Mouse (Mus musculus) hindbrain, embryonic 10.5 days (tissue): ENCODE results near the gene Zfp61. TPM values are rescaled to one million over a fixed set of nuclear protein-coding genes. Genes with fewer than 3 reads are reported as not detected.
"Not testable (repeated sequence)": the region's sequence is repeated elsewhere in the genome, so short reads cannot be mapped to it uniquely, and the experiment has no call there.

Source experiments
- DNase-seq: peaks from one replicate; pipeline ENCODE4 v3.0.0-alpha.2; 2017; ENCODE audit warnings: low spot score
- H3K27ac ChIP-seq: fragments of 300-500 bp; sonication (generic); 2 replicates; pipeline ENCODE4 v1.5.1; 2016; ENCODE audit warnings: mild to moderate bottlenecking, moderate library complexity
- H3K27me3 ChIP-seq: fragments of 300-500 bp; sonication (generic); 2 replicates; pipeline ENCODE4 v1.6.1; 2016; ENCODE audit warnings: mild to moderate bottlenecking; ENCODE audit not compliant: poor library complexity, insufficient read depth, severe bottlenecking
- H3K36me3 ChIP-seq: fragments of 300-500 bp; sonication (generic); 2 replicates; pipeline ENCODE4 v1.6.1; 2016; ENCODE audit warnings: mild to moderate bottlenecking, moderate library complexity
- H3K4me1 ChIP-seq: fragments of 300-500 bp; sonication (generic); replicated peaks from 2 replicates; pipeline ENCODE4 v1.6.1; 2016; ENCODE audit warnings: mild to moderate bottlenecking
- H3K4me3 ChIP-seq: fragments of 300-500 bp; sonication (generic); 2 replicates; pipeline ENCODE4 v1.5.1; 2016; ENCODE audit warnings: mild to moderate bottlenecking, moderate library complexity
- H3K9me3 ChIP-seq: fragments of 300-500 bp; sonication (generic); 2 replicates; pipeline ENCODE4 v1.6.1; 2016; ENCODE audit warnings: mild to moderate bottlenecking, moderate library complexity
- whole genome bisulfite sequencing: fragments of 180-500 bp; shearing (Covaris S2); methylation state at CpG from one replicate; pipeline ENCODE4 v1.1.7; 2016; 5-methylcytosine and 5-hydroxymethylcytosine counted together
- polyA plus RNA-seq: library from polyadenylated mRNA; unstranded; fragments of >200 nt; fragmentation: Nextera tagmentation; extraction: Ambion mirVana; gene quantifications from 2 replicates; pipeline ENCODE4 v1.2.1, GENCODE M21; 2016

The Zfp61 gene
- polyA plus RNA-seq, 1 experiment from 2014 or later: 35.4 TPM

- 87% methylated on average over 12 of the region's 12 CpGs for WGBS
- DNase-seq: no peak
- no peak overlapping the region for H3K27ac ChIP-seq
- peaks cover 9% of the 10 kb centered on the region for H3K4me1 ChIP-seq
- no peaks in the 10 kb centered on the region for H3K27me3 ChIP-seq
- H3K4me3 ChIP-seq: no peak overlapping the region
- peaks cover 20% of the 10 kb centered on the region; the same call in 1 of the 2 replicates for H3K9me3 ChIP-seq
- H3K36me3 ChIP-seq: peaks cover 96% of the 10 kb centered on the region
Measured at GRCm38 (mm10) chr7:24293061-24293851, 7.8 kb downstream of the Zfp61 start.

- no peak overlapping the region for H3K4me3 ChIP-seq
- 90% methylated on average over 27 of the region's 27 CpGs for WGBS
- DNase-seq: no peak
- H3K27ac ChIP-seq: no peak overlapping the region
- peaks cover 98% of the 10 kb centered on the region for H3K36me3 ChIP-seq
- no peaks in the 10 kb centered on the region for H3K27me3 ChIP-seq
- H3K4me1 ChIP-seq: no peaks in the 10 kb centered on the region
- H3K9me3 ChIP-seq: peaks cover 28% of the 10 kb centered on the region; the same call in 1 of the 2 replicates
Measured at GRCm38 (mm10) chr7:24291387-24292090, 9.5 kb downstream of the Zfp61 start.

- no peak for DNase-seq
- no peaks in the 10 kb centered on the region for H3K27me3 ChIP-seq
- peaks cover 85% of the 10 kb centered on the region for H3K36me3 ChIP-seq
- H3K4me3 ChIP-seq: no peak overlapping the region
- H3K9me3 ChIP-seq: peaks cover 28% of the 10 kb centered on the region; the same call in 1 of the 2 replicates
- WGBS: 93% methylated on average over 4 of the region's 4 CpGs
- no peak overlapping the region for H3K27ac ChIP-seq
- H3K4me1 ChIP-seq: no peaks in the 10 kb centered on the region
Measured at GRCm38 (mm10) chr7:24290106-24290693, 10.8 kb downstream of the Zfp61 start.

- no peaks in the 10 kb centered on the region for H3K27me3 ChIP-seq
- peaks cover 31% of the 10 kb centered on the region; the same call in 1 of the 2 replicates for H3K9me3 ChIP-seq
- peaks cover 68% of the 10 kb centered on the region for H3K36me3 ChIP-seq
- 92% methylated on average over 6 of the region's 6 CpGs for WGBS
- no peak for DNase-seq
- no peaks in the 10 kb centered on the region for H3K4me1 ChIP-seq
- no peak overlapping the region for H3K27ac ChIP-seq
- H3K4me3 ChIP-seq: no peak overlapping the region
Measured at GRCm38 (mm10) chr7:24288512-24288911, 12.5 kb downstream of the Zfp61 start.

- Histone ChIP-seq H3K27ac (no peak overlapping the region), H3K27me3 (no peaks in the 10 kb centered on the region), H3K4me1 (no peaks in the 10 kb centered on the region), H3K36me3 (peaks cover 60% of the 10 kb centered on the region), H3K9me3 (peaks cover 31% of the 10 kb centered on the region; the same call in 1 of the 2 replicates), H3K4me3 (no peak overlapping the region)
- DNase-seq: no peak
- 89% methylated on average over 5 of the region's 5 CpGs for WGBS
Measured at GRCm38 (mm10) chr7:24287670-24288069, 13.4 kb downstream of the Zfp61 start.

- Histone ChIP-seq H3K4me3 (no peak overlapping the region), H3K4me1 (no peaks in the 10 kb centered on the region), H3K9me3 (peaks cover 28% of the 10 kb centered on the region; the same call in 1 of the 2 replicates), H3K36me3 (peaks cover 52% of the 10 kb centered on the region), H3K27ac (no peak overlapping the region), H3K27me3 (no peaks in the 10 kb centered on the region)
- DNase-seq: no peak
- 77% methylated on average over 4 of the region's 4 CpGs for WGBS
Measured at GRCm38 (mm10) chr7:24286916-24287315, 14.1 kb downstream of the Zfp61 start.

- H3K27ac ChIP-seq: no peak overlapping the region
- DNase-seq: no peak
- H3K27me3 ChIP-seq: no peaks in the 10 kb centered on the region
- WGBS: 46% methylated on average over 4 of the region's 4 CpGs
- no peak overlapping the region for H3K4me3 ChIP-seq
- peaks cover 44% of the 10 kb centered on the region for H3K36me3 ChIP-seq
- peaks cover 21% of the 10 kb centered on the region; the same call in 1 of the 2 replicates for H3K9me3 ChIP-seq
- no peaks in the 10 kb centered on the region for H3K4me1 ChIP-seq
Measured at GRCm38 (mm10) chr7:24286090-24286489, 14.9 kb downstream of the Zfp61 start.

GRCm38 (mm10) chr7:24280858-24281145 lies 20.2 kb downstream of the Zfp61 start:
- Histone ChIP-seq H3K4me1 (peaks cover 6% of the 10 kb centered on the region; the same call in 1 of the 2 replicates), H3K4me3 (no peak overlapping the region), H3K36me3 (peaks cover 11% of the 10 kb centered on the region), H3K9me3 (peaks cover 3% of the 10 kb centered on the region; the same call in 1 of the 2 replicates), H3K27me3 (no peaks in the 10 kb centered on the region), H3K27ac (no peak overlapping the region)
- DNase-seq: no peak
- 61% methylated on average over 4 of the region's 4 CpGs for WGBS

GRCm38 (mm10) chr7:24280031-24280857 lies 20.8 kb downstream of the Zfp61 start:
- WGBS: 55% methylated on average over 10 of the region's 10 CpGs
- Histone ChIP-seq H3K27ac (no peak overlapping the region), H3K27me3 (no peaks in the 10 kb centered on the region), H3K36me3 (peaks cover 16% of the 10 kb centered on the region), H3K4me1 (peaks cover 6% of the 10 kb centered on the region; the same call in 1 of the 2 replicates), H3K4me3 (no peak overlapping the region), H3K9me3 (peaks cover 3% of the 10 kb centered on the region; the same call in 1 of the 2 replicates)
- DNase-seq: no peak

GRCm38 (mm10) chr7:24278771-24279170 lies 22.3 kb downstream of the Zfp61 start:
- H3K9me3 ChIP-seq, H3K27me3 ChIP-seq, DNase-seq, H3K4me3 ChIP-seq, H3K4me1 ChIP-seq, H3K27ac ChIP-seq: not testable (repeated sequence)
- 84% methylated on average over 3 of the region's 3 CpGs for WGBS
- H3K36me3 ChIP-seq: peaks cover 31% of the 10 kb centered on the region

GRCm38 (mm10) chr7:24274456-24274855 lies 26.6 kb downstream of the Zfp61 start:
- Histone ChIP-seq H3K27me3 (no peaks in the 10 kb centered on the region), H3K27ac (no peak overlapping the region), H3K4me1 (peaks cover 6% of the 10 kb centered on the region; the same call in 1 of the 2 replicates), H3K36me3 (peaks cover 36% of the 10 kb centered on the region), H3K4me3 (no peak overlapping the region), H3K9me3 (no peaks in the 10 kb centered on the region)
- 94% methylated on average over 4 of the region's 4 CpGs for WGBS
- no peak for DNase-seq

GRCm38 (mm10) chr7:24271191-24271590 lies 29.8 kb downstream of the Zfp61 start:
- no peaks in the 10 kb centered on the region for H3K27me3 ChIP-seq
- no peak overlapping the region for H3K27ac ChIP-seq
- H3K36me3 ChIP-seq: peaks cover 29% of the 10 kb centered on the region
- peaks cover 8% of the 10 kb centered on the region; the same call in 1 of the 2 replicates for H3K4me1 ChIP-seq
- H3K4me3 ChIP-seq: no peak overlapping the region
- 96% methylated on average over 6 of the region's 6 CpGs for WGBS
- no peak for DNase-seq
- no peaks in the 10 kb centered on the region for H3K9me3 ChIP-seq
